Mouse (Mus musculus) megakaryocyte, embryonic 14.5 days (primary cell): ENCODE data around the gene Sun2.

Experiments used
- FLI1 ChIP-seq: IDR thresholded peaks from 2 replicates; pipeline ENCODE4 v1.6.1; 2012; ENCODE audit warnings: low read length, inconsistent platforms, mixed read lengths
- GATA1 ChIP-seq: IDR thresholded peaks from 3 replicates; pipeline ENCODE4 v1.6.1; 2012; ENCODE audit warnings: mixed read lengths, low read length, inconsistent platforms, borderline replicate concordance

DNA sequence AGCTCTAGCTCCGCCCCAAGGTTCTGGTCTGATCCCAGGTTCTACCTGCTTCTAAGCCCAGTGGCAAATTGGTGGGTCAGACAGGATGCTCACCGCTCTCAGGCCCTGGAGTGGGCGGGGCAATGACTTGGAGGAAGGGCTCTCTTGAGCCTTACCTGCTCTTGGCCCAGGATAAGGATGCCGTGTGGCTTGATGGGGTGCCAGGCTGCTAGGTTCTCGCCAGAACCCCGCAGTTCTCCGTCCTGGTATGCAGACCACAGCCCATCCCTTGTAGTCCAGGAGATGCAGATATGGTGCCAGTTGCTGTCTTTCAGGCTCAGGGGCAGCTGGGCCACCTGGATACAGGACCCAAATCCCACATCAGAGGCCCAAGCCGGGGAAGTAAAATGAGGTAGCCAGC is 47.8 kb upstream of the Sun2 start:
- TF ChIP-seq GATA1 = no peak
- no peak for TF ChIP-seq FLI1
